Mouse (Mus musculus): Measurements from ENCODE around the gene Cytip. TPM values are rescaled to one million over a fixed set of nuclear protein-coding genes. Genes with fewer than 3 reads are reported as not detected.

Cytip gene
- polyA plus RNA-seq, 1 experiment from 2014 or later = 1.1 TPM

DNA sequence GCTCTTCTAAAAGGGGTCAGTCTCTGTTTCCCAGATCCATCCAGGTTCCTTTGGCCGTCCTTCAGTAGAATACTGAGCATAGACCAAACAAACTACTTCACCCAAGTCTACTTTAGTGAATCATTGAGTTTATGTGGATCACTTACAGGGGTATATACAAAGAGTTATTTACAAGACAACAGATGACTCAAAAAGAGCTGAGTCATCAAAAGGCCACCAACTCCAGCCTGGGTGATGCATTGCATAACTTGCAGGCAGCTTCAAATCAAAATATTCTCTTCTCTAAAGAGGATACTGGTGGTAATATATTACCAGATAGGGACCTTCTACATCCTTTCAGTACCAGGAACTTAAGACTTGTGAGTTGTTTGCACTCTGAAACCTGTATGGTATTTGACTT lies 108.9 kb downstream of the Cytip start:
- no peaks in the 10 kb centered on the region for H3K4me1 ChIP-seq (ENCODE audit: control insufficient read depth, insufficient read depth, low read length)
- no peak overlapping the region for H3K4me2 ChIP-seq (ENCODE audit: low read depth, low read length)
- no peaks in the 10 kb centered on the region for H3K9me3 ChIP-seq (ENCODE audit: control insufficient read depth, low read length)
- H3K4me3 ChIP-seq (ENCODE audit: low read length) = no peak overlapping the region
- 81% methylated on average over 1 of the region's 1 CpGs for WGBS
- no peak overlapping the region for H3K9ac ChIP-seq (ENCODE audit: low read depth, low read length)
- no peaks in the 10 kb centered on the region for H3K36me3 ChIP-seq (ENCODE audit: control insufficient read depth, insufficient read depth, low read length)
- H3K27ac ChIP-seq (ENCODE audit: low read length) = no peak overlapping the region
- no peak for ATAC-seq
- no peaks in the 10 kb centered on the region for H3K27me3 ChIP-seq (replicated peaks; ENCODE audit: control insufficient read depth, insufficient read depth, low read length)

- H3K36me3 ChIP-seq (ENCODE audit: control insufficient read depth, insufficient read depth, low read length) = no peaks in the 10 kb centered on the region
- no peak overlapping the region for H3K4me2 ChIP-seq (ENCODE audit: low read depth, low read length)
- no peaks in the 10 kb centered on the region for H3K4me1 ChIP-seq (ENCODE audit: control insufficient read depth, insufficient read depth, low read length)
- H3K9me3 ChIP-seq (ENCODE audit: control insufficient read depth, low read length) = no peaks in the 10 kb centered on the region
- H3K27ac ChIP-seq (ENCODE audit: low read length) = no peak overlapping the region
- no peaks in the 10 kb centered on the region for H3K27me3 ChIP-seq (replicated peaks; ENCODE audit: control insufficient read depth, insufficient read depth, low read length)
- H3K9ac ChIP-seq (ENCODE audit: low read depth, low read length) = no peak overlapping the region
- no peak overlapping the region for H3K4me3 ChIP-seq (ENCODE audit: low read length)
- 64% methylated on average over 1 of the region's 1 CpGs for WGBS
- no peak for ATAC-seq
These were observed 115.5 kb downstream of the Cytip start for GRCm38 (mm10) chr2:58079849-58080248.

Other genes starting within 250 kb of the Cytip start
- gene Galnt5, start 197.6 kb downstream of the Cytip start, polyA plus RNA-seq (2015; fragmentation: Nextera tagmentation; extraction: Ambion mirVana) = 2.0 and 2.6 TPM in 2 replicates
- gene Ermn, start 142.7 kb downstream of the Cytip start, polyA plus RNA-seq (2015; fragmentation: Nextera tagmentation; extraction: Ambion mirVana) = 0.06 TPM in 1 of 2 replicates, not detected in the other
- 3.8 and 5.3 TPM in 2 replicates for gene Acvr1c, start 162.4 kb upstream of the Cytip start, polyA plus RNA-seq (2015; fragmentation: Nextera tagmentation; extraction: Ambion mirVana)